Mouse (Mus musculus): Measurements from ENCODE around the gene Zfp384.

DNA sequence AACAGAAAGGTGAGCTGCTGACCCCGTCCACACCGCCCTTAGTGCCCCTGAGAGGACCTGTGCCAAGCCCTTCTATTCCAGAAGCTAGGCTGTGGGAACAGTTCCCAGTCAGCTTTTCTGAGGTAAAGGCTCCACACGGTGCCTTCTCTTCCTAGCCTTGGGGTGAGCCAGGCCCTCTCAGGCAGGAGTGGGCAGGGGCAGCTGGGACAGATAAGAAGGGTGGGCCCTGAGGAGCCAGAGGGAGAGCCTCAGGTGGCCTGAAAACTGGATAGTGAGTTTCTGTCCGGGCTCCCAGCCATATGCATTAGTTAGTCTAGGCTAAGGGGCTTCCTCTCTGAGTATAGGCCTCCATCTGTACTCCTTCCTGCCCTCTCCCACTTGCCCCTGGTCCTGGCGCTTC, 53.6 kb downstream of the Zfp384 start:
- TF ChIP-seq POLR2A (IDR thresholded peaks at IDR 0.05; ENCODE audit: control insufficient read depth, low read depth, low read length) (no peak), CTCF (IDR thresholded peaks at IDR 0.05; ENCODE audit: control insufficient read depth, insufficient read depth, insufficient replicate concordance, low read depth, low read length) (no peak)
